8 mouse cellular contexts compared by ENCODE assay signal in the genomic region with DNA sequence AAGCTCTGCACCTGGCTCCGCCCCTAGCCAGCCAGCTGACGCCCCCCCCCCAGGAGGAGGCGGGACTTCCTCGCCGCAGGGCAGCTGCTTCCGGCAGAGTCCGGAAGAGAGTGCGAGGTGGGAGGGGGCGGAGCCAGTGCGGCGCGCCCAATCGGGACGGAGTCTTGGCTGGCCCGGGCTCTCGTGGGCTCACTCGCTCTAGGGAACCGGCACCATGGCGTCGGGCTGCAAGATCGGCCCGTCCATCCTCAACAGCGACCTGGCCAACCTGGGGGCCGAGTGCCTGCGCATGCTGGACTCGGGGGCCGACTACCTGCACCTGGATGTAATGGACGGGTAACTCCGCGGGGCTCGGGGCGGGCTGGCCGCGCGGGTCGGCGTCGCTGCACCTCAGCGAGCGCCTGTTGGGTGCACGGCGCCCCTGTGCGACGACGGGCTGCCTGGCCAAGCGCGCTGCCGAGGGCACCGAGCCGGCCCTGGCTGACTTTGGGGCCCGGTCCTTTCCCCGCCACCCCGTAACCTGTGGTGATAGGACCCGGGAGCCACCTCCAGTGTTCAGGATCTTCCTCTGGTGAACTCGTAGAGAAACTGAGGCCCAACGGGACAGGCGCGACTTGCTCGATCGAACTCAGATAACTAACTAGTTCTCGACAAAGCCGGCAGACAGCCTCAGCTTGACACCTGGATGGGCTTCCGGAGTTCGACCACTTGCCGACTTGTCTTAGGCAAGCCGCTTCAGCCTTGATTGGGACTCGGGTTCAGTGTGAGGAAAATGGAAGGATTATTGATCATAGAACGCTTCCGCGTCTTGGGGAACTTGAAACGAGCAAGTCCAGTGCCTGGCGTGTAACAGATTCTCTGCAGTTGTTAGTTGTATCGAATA. TPM values are rescaled to one million over a fixed set of nuclear protein-coding genes. Genes with fewer than 3 reads are reported as not detected.
A peak's percentile ranks its signal among the peaks of the same experiment; 100 is the strongest.
DNase-seq lines count a peak whose midpoint lies in the region; ATAC-seq lines count a peak whose summit lies in the region.

A gene (plus strand): TSS at position 139 of the 883 bp plus-strand sequence.

- peak within 1 kb of the TSS; percentile 89 for H3K9ac ChIP-seq in heart, embryonic 14.5 days (ENCODE audit: low read length)
- H3K9ac ChIP-seq in liver, embryonic 13.5 days: peak within 1 kb of the TSS; percentile 91
- H3K9ac ChIP-seq in stomach, embryonic 16.5 days (ENCODE audit: low read length): peak within 1 kb of the TSS; percentile 85

- WGBS in heart, embryonic 14.5 days: under 1% methylated on average over 73 of the region's 73 CpGs
- WGBS in liver, embryonic 13.5 days (ENCODE audit: insufficient replicate concordance): under 1% methylated on average over 73 of the region's 73 CpGs
- WGBS in stomach, embryonic 16.5 days: under 1% methylated on average over 73 of the region's 73 CpGs

- H3K4me2 ChIP-seq in heart, embryonic 14.5 days (ENCODE audit: low read length): peak within 1 kb of the TSS; percentile 68
- H3K4me2 ChIP-seq in liver, embryonic 13.5 days: peak within 1 kb of the TSS; percentile 77
- H3K4me2 ChIP-seq in stomach, embryonic 16.5 days (ENCODE audit: low read depth, low read length): peak within 1 kb of the TSS; percentile 52

- H3K36me3 ChIP-seq in heart, embryonic 14.5 days (ENCODE audit: control insufficient read depth, insufficient read depth, low read length): no peaks in the 10 kb centered on the region
- peaks cover 5% of the 10 kb centered on the region for H3K36me3 ChIP-seq in liver, embryonic 13.5 days
- H3K36me3 ChIP-seq in stomach, embryonic 16.5 days (ENCODE audit: control insufficient read depth, insufficient read depth, low read length): no peaks in the 10 kb centered on the region

- peak; percentile 99 for ATAC-seq in heart, embryonic 14.5 days (ENCODE audit: insufficient number of reproducible peaks, insufficient read depth, low FRiP score, low read depth)
- peak; percentile 99 for ATAC-seq in liver, embryonic 13.5 days (ENCODE audit: low read depth)
- ATAC-seq in stomach, embryonic 16.5 days (ENCODE audit: insufficient read depth, low FRiP score): peak; percentile 100

- peak within 1 kb of the TSS; percentile 83 for H3K27ac ChIP-seq in brown adipose tissue, adult 24 weeks (replicated peaks; ENCODE audit: low read depth, low read length)
- H3K27ac ChIP-seq in heart, embryonic 14.5 days (replicated peaks in 1 of 2; ENCODE audit: control insufficient read depth in 1 of 2, insufficient read depth in 1 of 2, low read depth in 2 of 2, low read length in 2 of 2): peak within 1 kb of the TSS; percentile 43 to 77
- peak within 1 kb of the TSS; percentile 76 for H3K27ac ChIP-seq in liver, embryonic 13.5 days
- H3K27ac ChIP-seq in stomach, embryonic 16.5 days (ENCODE audit: low read length): peak within 1 kb of the TSS; percentile 79

- H3K4me1 ChIP-seq in brown adipose tissue, adult 24 weeks (ENCODE audit: control insufficient read depth, insufficient read depth, insufficient read length, low read length): no peaks in the 10 kb centered on the region; the same call in 1 of the 2 replicates
- H3K4me1 ChIP-seq in heart, embryonic 14.5 days (ENCODE audit: control insufficient read depth in 2 of 2, insufficient read depth in 2 of 2, low read length in 2 of 2): peaks cover 6 to 13% of the 10 kb centered on the region in 2 experiments
- peaks cover 31% of the 10 kb centered on the region for H3K4me1 ChIP-seq in liver, embryonic 13.5 days (replicated peaks)
- H3K4me1 ChIP-seq in stomach, embryonic 16.5 days (ENCODE audit: control insufficient read depth, insufficient read depth, low read length): peaks cover 11% of the 10 kb centered on the region

- no peaks in the 10 kb centered on the region for H3K27me3 ChIP-seq in heart, embryonic 14.5 days (ENCODE audit: control insufficient read depth, insufficient read depth, low read length)
- H3K27me3 ChIP-seq in liver, embryonic 13.5 days: no peaks in the 10 kb centered on the region
- H3K27me3 ChIP-seq in stomach, embryonic 16.5 days (ENCODE audit: control insufficient read depth, insufficient read depth, low read length): no peaks in the 10 kb centered on the region

- H3K4me3 ChIP-seq in brown adipose tissue, adult 24 weeks (ENCODE audit: insufficient read depth, low read depth, low read length): peak within 1 kb of the TSS; percentile 99
- peak within 1 kb of the TSS; percentile 75 to 89 for H3K4me3 ChIP-seq in heart, embryonic 14.5 days (ENCODE audit: control insufficient read depth in 1 of 2, insufficient read depth in 1 of 2, low read depth in 1 of 2, low read length in 2 of 2)
- peak within 1 kb of the TSS; percentile 89 for H3K4me3 ChIP-seq in liver, embryonic 13.5 days (replicated peaks)
- H3K4me3 ChIP-seq in stomach, embryonic 16.5 days (replicated peaks; ENCODE audit: low read length): peak within 1 kb of the TSS; percentile 91

- no peaks in the 10 kb centered on the region for H3K9me3 ChIP-seq in heart, embryonic 14.5 days (ENCODE audit: control insufficient read depth, low read length)
- H3K9me3 ChIP-seq in liver, embryonic 13.5 days (replicated peaks): no peaks in the 10 kb centered on the region
- no peaks in the 10 kb centered on the region for H3K9me3 ChIP-seq in stomach, embryonic 16.5 days (replicated peaks; ENCODE audit: control insufficient read depth, low read length)

- DNase-seq in CD4-positive, CD25-positive, alpha-beta regulatory T cell, adult 2 months (ENCODE audit: low read depth, low spot score): peak; percentile 98
- DNase-seq in fibroblast of lung, adult 2 months (ENCODE audit: low read depth): peak; percentile 84
- DNase-seq in kidney, postnatal 14 days: peak; percentile 95
- peak; percentile 88 for DNase-seq in liver, embryonic 13.5 days
- peak; percentile 94 for DNase-seq in neural tube, embryonic 10.5 days (ENCODE audit: extremely low spot score, low spot score)

RNA-seq across cellular contexts. Expression of the gene that starts here (rescaled TPM):
- 95.4 and 98.7 TPM in 2 replicates for polyA plus RNA-seq in brown adipose tissue, adult 24 weeks (2012; ENCODE audit: insufficient read depth, insufficient read length, missing spikeins)
- 27.5 and 30.1 TPM in 2 replicates for polyA plus RNA-seq in heart, embryonic 14.5 days (2014; fragmentation: Nextera tagmentation; extraction: Ambion mirVana)
- 30.7 and 38.1 TPM in 2 replicates for polyA plus RNA-seq in liver, embryonic 13.5 days (2015; fragmentation: Nextera tagmentation; extraction: Ambion mirVana)
- polyA plus RNA-seq in stomach, embryonic 16.5 days (2015; fragmentation: Nextera tagmentation; extraction: Ambion mirVana): 55.8 and 60.0 TPM in 2 replicates

Comparison
In these comparisons a context has a peak if more than half of its experiments do, and no peak if none do; other contexts are left out.
1. Peak in every context shown above with its lines: DNase-seq, ATAC-seq, H3K4me3 ChIP-seq and H3K27ac ChIP-seq.